In genomic region chr14:105427474-105427901, GRCm38 (mm10) we compare ENCODE assay signal across 7 mouse cellular contexts.
DNase-seq lines count a peak whose midpoint lies in the region; ATAC-seq and TF ChIP-seq lines count a peak whose summit lies in the region.

No protein-coding gene starts in this region.

- peak overlapping the region; percentile 38 for H3K4me2 ChIP-seq in forebrain, embryonic 14.5 days (ENCODE audit: low read length)
- peak overlapping the region; percentile 51 for H3K4me2 ChIP-seq in kidney, embryonic 16.5 days (replicated peaks; ENCODE audit: low read depth, low read length)
- peak overlapping the region; percentile 49 for H3K4me2 ChIP-seq in liver, embryonic 16.5 days (ENCODE audit: low read depth, low read length)

- peak; percentile 97 for ATAC-seq in Patski
- peak; percentile 72 for ATAC-seq in forebrain, embryonic 14.5 days
- ATAC-seq in kidney, embryonic 16.5 days (ENCODE audit: low FRiP score, low TSS enrichment) = peak; percentile 98
- ATAC-seq in liver, embryonic 16.5 days (ENCODE audit: low read depth) = peak; percentile 62

- no peak overlapping the region for H3K4me3 ChIP-seq in ES-E14 (ENCODE audit: insufficient read depth in 1 of 2, low read depth in 1 of 2, low read length in 2 of 2, poor library complexity in 1 of 2, severe bottlenecking in 1 of 2)
- H3K4me3 ChIP-seq in forebrain, embryonic 14.5 days (ENCODE audit: low read depth, low read length) = peak overlapping the region; percentile 7; the same call in 1 of the 2 replicates
- H3K4me3 ChIP-seq in kidney, embryonic 16.5 days (ENCODE audit: low read length) = peak overlapping the region; percentile 32
- peak overlapping the region; percentile 21 for H3K4me3 ChIP-seq in liver, embryonic 16.5 days (ENCODE audit: low read depth, low read length)

- DNase-seq in ES-E14 (ENCODE audit: low read depth, low spot score) = peak; percentile 45
- peak; percentile 13 for DNase-seq in Patski (ENCODE audit: low read depth, low spot score)
- DNase-seq in forebrain, embryonic 14.5 days (ENCODE audit: low spot score) = peak; percentile 52
- peak; percentile 30 for DNase-seq in right cerebral cortex, postnatal 25 days
- no peak for DNase-seq in ovary, adult 18-20 months (ENCODE audit: low spot score)

- no peak overlapping the region for H3K27ac ChIP-seq in ES-E14 (ENCODE audit: insufficient read depth, low read depth, low read length, poor library complexity, severe bottlenecking)
- H3K27ac ChIP-seq in forebrain, embryonic 14.5 days (ENCODE audit: low read depth, low read length) = no peak overlapping the region
- H3K27ac ChIP-seq in kidney, embryonic 16.5 days (ENCODE audit: low read length) = peak overlapping the region; percentile 79
- H3K27ac ChIP-seq in liver, embryonic 16.5 days (ENCODE audit: low read length) = no peak overlapping the region

- POLR2A ChIA-PET in Patski (lab: Charles Lee) = no interaction called here

- CTCF ChIA-PET in Patski (lab: Charles Lee) = no interaction called here

- no peaks in the 10 kb centered on the region for H3K36me3 ChIP-seq in ES-E14 (ENCODE audit: control insufficient read depth, insufficient read depth, low read length, poor library complexity, severe bottlenecking)
- no peaks in the 10 kb centered on the region for H3K36me3 ChIP-seq in forebrain, embryonic 14.5 days (ENCODE audit: control insufficient read depth, insufficient read depth, low read length)
- no peaks in the 10 kb centered on the region for H3K36me3 ChIP-seq in kidney, embryonic 16.5 days (ENCODE audit: insufficient read depth, low read length)
- no peaks in the 10 kb centered on the region for H3K36me3 ChIP-seq in liver, embryonic 16.5 days (ENCODE audit: control insufficient read depth, insufficient read depth)

- H3K27me3 ChIP-seq in Patski = no peaks in the 10 kb centered on the region
- no peaks in the 10 kb centered on the region for H3K27me3 ChIP-seq in forebrain, embryonic 14.5 days (replicated peaks; ENCODE audit: control insufficient read depth, insufficient read depth, low read length)
- no peaks in the 10 kb centered on the region for H3K27me3 ChIP-seq in kidney, embryonic 16.5 days (ENCODE audit: insufficient read depth, low read length)
- no peaks in the 10 kb centered on the region for H3K27me3 ChIP-seq in liver, embryonic 16.5 days (ENCODE audit: control insufficient read depth, insufficient read depth, low read depth, low read length)

- peak; percentile 36 for TF ChIP-seq CTCF in Patski (IDR thresholded peaks at IDR 0.05)

- H3K9ac ChIP-seq in ES-E14 (ENCODE audit: insufficient read depth, low read depth, low read length, poor library complexity, severe bottlenecking) = no peak overlapping the region
- H3K9ac ChIP-seq in forebrain, embryonic 14.5 days (ENCODE audit: low read length) = no peak overlapping the region; the same call in 1 of the 2 replicates
- peak overlapping the region; percentile 26; the same call in 1 of the 2 replicates for H3K9ac ChIP-seq in kidney, embryonic 16.5 days (replicated peaks; ENCODE audit: low read length)
- H3K9ac ChIP-seq in liver, embryonic 16.5 days (ENCODE audit: low read depth, low read length) = no peak overlapping the region

- H3K4me1 ChIP-seq in ES-E14 (ENCODE audit: control insufficient read depth in 2 of 2, insufficient read depth in 2 of 2, low read length in 2 of 2, poor library complexity in 1 of 2) = no peaks in the 10 kb centered on the region
- H3K4me1 ChIP-seq in forebrain, embryonic 14.5 days (ENCODE audit: control insufficient read depth, insufficient read depth, low read length) = no peaks in the 10 kb centered on the region
- peaks cover 22% of the 10 kb centered on the region for H3K4me1 ChIP-seq in kidney, embryonic 16.5 days (ENCODE audit: insufficient read depth, low read length)
- H3K4me1 ChIP-seq in liver, embryonic 16.5 days (ENCODE audit: control insufficient read depth, low read depth, low read length) = no peaks in the 10 kb centered on the region

- no peaks in the 10 kb centered on the region for H3K9me3 ChIP-seq in ES-E14 (ENCODE audit: control insufficient read depth, insufficient read depth, low read depth, low read length)
- H3K9me3 ChIP-seq in forebrain, embryonic 14.5 days (replicated peaks; ENCODE audit: control insufficient read depth, low read length) = no peaks in the 10 kb centered on the region
- H3K9me3 ChIP-seq in kidney, embryonic 16.5 days (ENCODE audit: low read length) = no peaks in the 10 kb centered on the region
- no peaks in the 10 kb centered on the region for H3K9me3 ChIP-seq in liver, embryonic 16.5 days (replicated peaks; ENCODE audit: control insufficient read depth, low read length)

- in situ Hi-C loops in ES-E14 (cut with MboI; ENCODE audit: low sequenced_read_pairs in 2 of 2, unreplicated experiment in 2 of 2) (no loop called here), Patski (cut with MboI; ENCODE audit: low pct_unique_long_range_greater_than_20kb) (no loop called here)

- 14% methylated on average over 17 of the region's 17 CpGs for WGBS in forebrain, embryonic 14.5 days
- 17% methylated on average over 17 of the region's 17 CpGs for WGBS in kidney, embryonic 16.5 days
- WGBS in liver, embryonic 16.5 days (ENCODE audit: insufficient replicate concordance) = 33% methylated on average over 17 of the region's 17 CpGs

TF ChIP-seq in ES-E14, 5 proteins besides CTCF, POLR2A, EP300 and RAD21:
- TF ChIP-seq ZC3H11A (IDR thresholded peaks at IDR 0.05; ENCODE audit: borderline replicate concordance, low read depth, low read length) = no peak
TF ChIP-seq in ES-E14: peak in this region for 0.

Comparison
In these comparisons a context has a peak if more than half of its experiments do, and no peak if none do; other contexts are left out.
1. H3K4me3 ChIP-seq: peak in forebrain, embryonic 14.5 days (single experiment), kidney, embryonic 16.5 days (single experiment) and liver, embryonic 16.5 days (single experiment); none in ES-E14 (0 of 2).
2. Peak in every context shown above with its lines, with median percentiles within 50 percentile points of each other: ATAC-seq and H3K4me2 ChIP-seq.